Mouse (Mus musculus) MEL (cell line): ENCODE data around the gene Ppef2.

Experiments used
- CTCF ChIP-seq, 3 experiments: IDR thresholded peaks in 2 of 3; conservative IDR thresholded peaks in 1 of 3; 2 replicates each; pipeline ENCODE4 v1.5.1; 2011 to 2012; ENCODE audit warnings: low read length in 3 of 3, low read depth in 2 of 3, mild to moderate bottlenecking in 2 of 3, improper control_type of control experiment in 1 of 3, inconsistent platforms in 1 of 3, mixed read lengths in 1 of 3, moderate library complexity in 1 of 3; ENCODE audit not compliant: control insufficient read depth in 1 of 3, insufficient read depth in 1 of 3, poor library complexity in 1 of 3, severe bottlenecking in 1 of 3
- GATA1 ChIP-seq: IDR thresholded peaks from 2 replicates; pipeline ENCODE4 v1.6.1; 2011; ENCODE audit warnings: low read depth, low read length, improper control_type of control experiment
- MAX ChIP-seq: IDR thresholded peaks from 2 replicates; pipeline ENCODE4 v1.6.1; 2011; ENCODE audit warnings: low read length, improper control_type of control experiment
- MYC ChIP-seq: IDR thresholded peaks from 2 replicates; pipeline ENCODE4 v1.6.1; 2011; ENCODE audit warnings: low read depth, mild to moderate bottlenecking, low read length, improper control_type of control experiment, moderate library complexity
- POLR2A ChIP-seq, 2 experiments: IDR thresholded peaks; 2 replicates each; pipeline ENCODE4 v1.6.1; 2011 to 2012; ENCODE audit warnings: low read length in 2 of 2, mild to moderate bottlenecking in 2 of 2, control low read depth in 1 of 2, improper control_type of control experiment in 1 of 2, low read depth in 1 of 2, moderate library complexity in 1 of 2; ENCODE audit not compliant: control insufficient read depth in 1 of 2, insufficient read depth in 1 of 2, poor library complexity in 1 of 2
- RAD21 ChIP-seq: IDR thresholded peaks from 2 replicates; pipeline ENCODE4 v1.6.1; 2011; ENCODE audit warnings: mild to moderate bottlenecking, low read depth, low read length, improper control_type of control experiment
- SMC3 ChIP-seq: IDR thresholded peaks from 2 replicates; pipeline ENCODE4 v1.6.1; 2011; ENCODE audit warnings: low read depth, low read length, improper control_type of control experiment
- TAL1 ChIP-seq: IDR thresholded peaks from 2 replicates; pipeline ENCODE4 v1.6.1; 2012; ENCODE audit warnings: mild to moderate bottlenecking, inconsistent platforms, low read length, moderate library complexity, mixed read lengths
- TBP ChIP-seq: IDR thresholded peaks from 2 replicates; pipeline ENCODE4 v1.8.0; 2011; ENCODE audit warnings: low read depth, low read length, improper control_type of control experiment
- TCF12 ChIP-seq: IDR thresholded peaks from 2 replicates; pipeline ENCODE4 v1.6.1; 2014; ENCODE audit warnings: low read depth, mild to moderate bottlenecking, inconsistent platforms, low read length, improper control_type of control experiment, moderate library complexity
- USF1 ChIP-seq: IDR thresholded peaks from 2 replicates; pipeline ENCODE4 v1.6.1; 2014; ENCODE audit warnings: low read depth, mild to moderate bottlenecking, inconsistent platforms, low read length, improper control_type of control experiment, moderate library complexity
- ZC3H11A ChIP-seq: IDR thresholded peaks from 2 replicates; pipeline ENCODE4 v1.6.1; 2012; ENCODE audit warnings: low read depth, mild to moderate bottlenecking, inconsistent platforms, low read length, improper control_type of control experiment

- no peak for TF ChIP-seq ZC3H11A
- TF ChIP-seq MAX: no peak
- TF ChIP-seq POLR2A (IDR thresholded peaks at IDR 0.05; ENCODE audit: control insufficient read depth in 1 of 2, insufficient read depth in 1 of 2, low read depth in 1 of 2, low read length in 2 of 2, poor library complexity in 1 of 2): no peak
- no peak for TF ChIP-seq GATA1
- no peak for TF ChIP-seq TCF12
- no peak for TF ChIP-seq MYC
- no peak for TF ChIP-seq CTCF (IDR thresholded peaks at IDR 0.05 in 2 of 3, conservative IDR thresholded peaks at IDR 0.05 in 1 of 3; ENCODE audit: control insufficient read depth in 1 of 3, insufficient read depth in 1 of 3, low read depth in 2 of 3, low read length in 3 of 3, poor library complexity in 1 of 3, severe bottlenecking in 1 of 3)
- TF ChIP-seq SMC3: no peak
- no peak for TF ChIP-seq USF1
- TF ChIP-seq TBP: no peak
- no peak for TF ChIP-seq TAL1
- TF ChIP-seq RAD21: no peak
These were observed 24.2 kb downstream of the Ppef2 start for GRCm38 (mm10) chr5:92231836-92232235.
